Mouse (Mus musculus): ENCODE measurements around the gene Kremen1.

- no peak for TF ChIP-seq CTCF (IDR thresholded peaks at IDR 0.05; ENCODE audit: low read depth, low read length)
- TF ChIP-seq POLR2A (IDR thresholded peaks at IDR 0.05; ENCODE audit: borderline replicate concordance, low read depth, low read length) = no peak
Observed at GRCm38 (mm10) chr11:5296576-5297115, 35.3 kb upstream of the Kremen1 start.

Measured in bone marrow macrophage, adult 2 months (primary cell).